Mouse (Mus musculus) small intestine, adult 2 months (tissue): ENCODE measurements around the gene Alpl. TPM values are rescaled to one million over a fixed set of nuclear protein-coding genes. Genes with fewer than 3 reads are reported as not detected.

ENCODE experiments used
- H3K27ac ChIP-seq: fragments of 200-500 bp; 2 replicates; pipeline ENCODE4 v1.5.1; 2012; ENCODE audit warnings: low read depth, low read length, control low read depth, inconsistent platforms; ENCODE audit not compliant: insufficient read depth
- H3K27me3 ChIP-seq: fragments of 200-500 bp; 2 replicates; pipeline ENCODE4 v1.6.1; 2012; ENCODE audit warnings: mild to moderate bottlenecking, moderate library complexity, low read length, inconsistent platforms; ENCODE audit not compliant: control insufficient read depth, insufficient read depth
- H3K36me3 ChIP-seq: fragments of 200-500 bp; 2 replicates; pipeline ENCODE4 v1.6.1; 2012; ENCODE audit warnings: mild to moderate bottlenecking, low read length, control low read depth, inconsistent platforms; ENCODE audit not compliant: control insufficient read depth, insufficient read depth
- H3K4me1 ChIP-seq: fragments of 200-500 bp; 2 replicates; pipeline ENCODE4 v1.6.1; 2012; ENCODE audit warnings: low read length, inconsistent platforms, mixed read lengths; ENCODE audit not compliant: control insufficient read depth, insufficient read depth, insufficient read length
- H3K4me3 ChIP-seq: fragments of 200-500 bp; 2 replicates; pipeline ENCODE4 v1.5.1; 2012; ENCODE audit warnings: low read depth, mild to moderate bottlenecking, control low read depth, inconsistent platforms, low read length, moderate library complexity
- CTCF ChIP-seq: fragments of 200-500 bp; IDR thresholded peaks from 2 replicates; pipeline ENCODE4 v1.5.1; 2012; ENCODE audit warnings: low read depth, mild to moderate bottlenecking, control low read depth, inconsistent platforms, low read length, moderate library complexity, mixed read lengths; ENCODE audit not compliant: insufficient replicate concordance, insufficient read length; ENCODE audit errors: extremely low read depth
- POLR2A ChIP-seq: fragments of 200-500 bp; IDR thresholded peaks from 2 replicates; pipeline ENCODE4 v1.6.1; 2012; ENCODE audit warnings: low read depth, mild to moderate bottlenecking, control low read depth, inconsistent platforms, low read length, moderate library complexity
- WGBS: fragments of 180-500 bp; shearing (Covaris S2); methylation state at CpG from one replicate; pipeline ENCODE4 v1.1.7; 2018; 5-methylcytosine and 5-hydroxymethylcytosine counted together
- polyA plus RNA-seq: library from polyadenylated mRNA; depleted of rRNA; stranded (reverse); fragments of >200 nt; gene quantifications from 2 replicates; pipeline ENCODE4 v1.2.3, GENCODE M21; 2012

Gene Alpl
- polyA plus RNA-seq, 1 experiment, result 2.8 TPM

DNA sequence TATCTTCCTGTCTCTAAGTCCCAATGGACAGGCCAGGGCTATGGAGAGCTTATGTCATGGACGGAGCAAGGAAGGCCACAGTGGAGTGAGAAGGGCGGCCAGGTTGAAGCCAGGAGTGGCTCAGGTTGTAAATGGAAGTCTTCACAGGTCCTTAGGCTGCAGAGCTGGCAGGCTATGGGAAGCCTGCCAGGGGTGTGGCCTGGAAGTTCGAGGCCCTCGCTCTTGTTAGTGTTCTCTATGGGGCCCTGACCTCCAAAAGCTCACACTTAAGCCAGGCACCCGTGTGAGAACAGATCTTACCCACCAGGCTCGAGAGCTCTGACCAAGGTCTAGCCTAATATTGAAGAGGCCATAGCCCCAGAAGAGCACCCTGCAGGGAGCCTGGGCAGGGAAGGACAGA is 9.7 kb downstream of the Alpl start:
- 28% methylated on average over 6 of the region's 6 CpGs for WGBS
- H3K36me3 ChIP-seq, result no peaks in the 10 kb centered on the region
- no peak for TF ChIP-seq CTCF
- no peak overlapping the region for H3K4me3 ChIP-seq
- no peaks in the 10 kb centered on the region for H3K27me3 ChIP-seq
- peaks cover 2% of the 10 kb centered on the region; the same call in 1 of the 2 replicates for H3K4me1 ChIP-seq
- no peak overlapping the region for H3K27ac ChIP-seq

DNA sequence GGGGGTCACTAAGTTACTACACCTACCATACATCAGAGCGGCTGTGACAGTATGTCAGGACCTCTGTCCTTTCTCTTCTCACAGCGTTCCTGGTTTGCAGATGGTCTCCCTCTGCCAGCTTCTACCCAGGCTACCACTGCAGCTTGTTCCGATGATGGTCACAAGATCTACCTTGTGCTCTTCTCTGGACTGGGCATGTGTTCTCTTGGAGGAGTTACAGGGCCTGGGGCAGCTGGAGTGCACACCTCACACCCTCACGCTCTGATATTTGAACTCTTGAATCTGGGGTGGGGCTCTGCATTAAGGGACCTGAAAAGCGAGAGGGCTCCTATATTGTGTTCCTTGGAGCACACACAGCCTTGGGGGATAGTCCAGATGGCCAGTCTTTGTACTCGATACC is 10.9 kb downstream of the Alpl start:
- 72% methylated on average over 6 of the region's 6 CpGs for WGBS
- Histone ChIP-seq H3K27me3 (no peaks in the 10 kb centered on the region), H3K4me1 (peaks cover 2% of the 10 kb centered on the region; the same call in 1 of the 2 replicates), H3K4me3 (no peak overlapping the region), H3K36me3 (no peaks in the 10 kb centered on the region), H3K27ac (no peak overlapping the region)
- no peak for TF ChIP-seq CTCF
- no peak for TF ChIP-seq POLR2A

DNA sequence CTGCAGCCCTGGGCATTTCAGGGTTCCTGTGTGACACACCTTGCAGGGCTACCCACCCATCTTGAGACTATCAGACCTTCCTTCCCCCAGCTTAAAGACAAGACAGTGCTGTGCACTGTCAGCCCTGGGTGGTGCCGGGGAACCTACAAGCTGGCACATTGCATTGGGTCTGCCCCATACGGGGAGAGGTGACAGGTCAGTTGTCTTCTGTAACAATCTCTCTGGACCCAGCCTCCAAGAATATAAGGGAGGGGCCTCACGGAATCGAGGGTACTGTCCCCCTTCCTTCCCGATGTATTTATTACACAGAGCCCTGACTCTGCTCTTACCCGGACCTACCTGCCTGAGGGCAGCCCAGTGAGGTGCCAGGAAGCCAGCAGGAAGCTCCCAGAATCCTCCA is 11.4 kb downstream of the Alpl start:
- TF ChIP-seq POLR2A, result no peak
- no peak for TF ChIP-seq CTCF
- Histone ChIP-seq H3K4me3 (no peak overlapping the region), H3K27me3 (no peaks in the 10 kb centered on the region), H3K4me1 (peaks cover 2% of the 10 kb centered on the region; the same call in 1 of the 2 replicates), H3K36me3 (no peaks in the 10 kb centered on the region), H3K27ac (no peak overlapping the region)
- 66% methylated on average over 6 of the region's 6 CpGs for WGBS

GRCm38 (mm10) chr4:137783541-137784191 is 12.5 kb downstream of the Alpl start:
- no peaks in the 10 kb centered on the region for H3K36me3 ChIP-seq
- 34% methylated on average over 9 of the region's 9 CpGs for WGBS
- no peak for TF ChIP-seq CTCF
- no peak for TF ChIP-seq POLR2A
- H3K4me1 ChIP-seq, result peaks cover 2% of the 10 kb centered on the region; the same call in 1 of the 2 replicates
- H3K27ac ChIP-seq, result no peak overlapping the region
- H3K27me3 ChIP-seq, result no peaks in the 10 kb centered on the region
- H3K4me3 ChIP-seq, result no peak overlapping the region

GRCm38 (mm10) chr4:137781949-137782348 is 14.2 kb downstream of the Alpl start:
- no peak overlapping the region for H3K4me3 ChIP-seq
- TF ChIP-seq CTCF (no peak), POLR2A (no peak)
- no peaks in the 10 kb centered on the region for H3K36me3 ChIP-seq
- WGBS, result 61% methylated on average over 5 of the region's 5 CpGs
- no peaks in the 10 kb centered on the region for H3K27me3 ChIP-seq
- no peak overlapping the region for H3K27ac ChIP-seq
- no peaks in the 10 kb centered on the region; the same call in 1 of the 2 replicates for H3K4me1 ChIP-seq

GRCm38 (mm10) chr4:137780986-137781385 is 15.2 kb downstream of the Alpl start:
- no peaks in the 10 kb centered on the region for H3K27me3 ChIP-seq
- H3K4me1 ChIP-seq, result no peaks in the 10 kb centered on the region; the same call in 1 of the 2 replicates
- no peak for TF ChIP-seq POLR2A
- no peak for TF ChIP-seq CTCF
- no peak overlapping the region for H3K27ac ChIP-seq
- WGBS, result 74% methylated on average over 3 of the region's 3 CpGs
- H3K4me3 ChIP-seq, result no peak overlapping the region
- H3K36me3 ChIP-seq, result no peaks in the 10 kb centered on the region

- H3K4me1 ChIP-seq, result peaks cover 2% of the 10 kb centered on the region; the same call in 1 of the 2 replicates
- no peak for TF ChIP-seq CTCF
- TF ChIP-seq POLR2A, result no peak
- WGBS, result 85% methylated on average over 17 of the region's 17 CpGs
- no peaks in the 10 kb centered on the region for H3K27me3 ChIP-seq
- H3K27ac ChIP-seq, result no peak overlapping the region
- no peak overlapping the region for H3K4me3 ChIP-seq
- no peaks in the 10 kb centered on the region for H3K36me3 ChIP-seq
Measured at GRCm38 (mm10) chr4:137778397-137779184, 17.6 kb downstream of the Alpl start.
